Mouse (Mus musculus): ENCODE data around the gene Pde6b. TPM values are rescaled to one million over a fixed set of nuclear protein-coding genes. Genes with fewer than 3 reads are reported as not detected.

The Pde6b gene
- polyA plus RNA-seq, 1 experiment from 2014 or later: 0.23 TPM

- no peak overlapping the region for H3K4me3 ChIP-seq
- 63% methylated on average over 4 of the region's 4 CpGs for WGBS
- no peak overlapping the region for H3K27ac ChIP-seq (ENCODE audit: poor library complexity, severe bottlenecking)
- 0 out of 2 replicates have a peak, but pooled peaks cover 3% of the 10 kb centered on the region for H3K27me3 ChIP-seq (replicated peaks)
- no peak overlapping the region for H3K9ac ChIP-seq
- H3K36me3 ChIP-seq: no peaks in the 10 kb centered on the region
- ATAC-seq (ENCODE audit: insufficient number of reproducible peaks, low FRiP score): no peak
- no peak overlapping the region for H3K4me2 ChIP-seq
- no peaks in the 10 kb centered on the region for H3K4me1 ChIP-seq (replicated peaks)
- H3K9me3 ChIP-seq (replicated peaks): no peaks in the 10 kb centered on the region
Observed at GRCm38 (mm10) chr5:108403453-108403852, 15.3 kb downstream of the Pde6b start.

- 38% methylated on average over 1 of the region's 1 CpGs for WGBS
Observed at GRCm38 (mm10) chr5:108405460-108405859, 17.3 kb downstream of the Pde6b start.

GRCm38 (mm10) chr5:108406977-108407376 is 18.8 kb downstream of the Pde6b start:
- 0 out of 2 replicates have a peak, but pooled peaks cover 3% of the 10 kb centered on the region for H3K27me3 ChIP-seq (replicated peaks)
- no peak overlapping the region for H3K4me3 ChIP-seq
- H3K36me3 ChIP-seq: no peaks in the 10 kb centered on the region
- H3K9me3 ChIP-seq (replicated peaks): no peaks in the 10 kb centered on the region
- no peak for ATAC-seq (ENCODE audit: insufficient number of reproducible peaks, low FRiP score)
- no peaks in the 10 kb centered on the region for H3K4me1 ChIP-seq (replicated peaks)
- no peak overlapping the region for H3K27ac ChIP-seq (ENCODE audit: poor library complexity, severe bottlenecking)
- no peak overlapping the region for H3K4me2 ChIP-seq
- no peak overlapping the region for H3K9ac ChIP-seq
- 70% methylated on average over 2 of the region's 2 CpGs for WGBS

More at GRCm38 (mm10) chr5:108405460-108405859, 17.3 kb downstream of the Pde6b start:
- H3K9me3 ChIP-seq (replicated peaks): no peaks in the 10 kb centered on the region
- no peaks in the 10 kb centered on the region for H3K36me3 ChIP-seq
- H3K4me1 ChIP-seq (replicated peaks): no peaks in the 10 kb centered on the region
- ATAC-seq (ENCODE audit: insufficient number of reproducible peaks, low FRiP score): no peak
- H3K27me3 ChIP-seq (replicated peaks): 0 out of 2 replicates have a peak, but pooled peaks cover 3% of the 10 kb centered on the region
- no peak overlapping the region for H3K4me2 ChIP-seq
- H3K9ac ChIP-seq: no peak overlapping the region
- no peak overlapping the region for H3K4me3 ChIP-seq
- no peak overlapping the region for H3K27ac ChIP-seq (ENCODE audit: poor library complexity, severe bottlenecking)

- Histone ChIP-seq H3K9ac (no peak overlapping the region), H3K4me2 (no peak overlapping the region), H3K27me3 (replicated peaks) (no peaks in the 10 kb centered on the region), H3K4me1 (replicated peaks) (no peaks in the 10 kb centered on the region), H3K27ac (ENCODE audit: poor library complexity, severe bottlenecking) (no peak overlapping the region), H3K36me3 (no peaks in the 10 kb centered on the region), H3K4me3 (no peak overlapping the region), H3K9me3 (replicated peaks) (no peaks in the 10 kb centered on the region)
- 65% methylated on average over 2 of the region's 2 CpGs for WGBS
- ATAC-seq (ENCODE audit: insufficient number of reproducible peaks, low FRiP score): no peak
Observed at GRCm38 (mm10) chr5:108414711-108415110, 26.5 kb downstream of the Pde6b start.

GRCm38 (mm10) chr5:108422741-108423140 is 34.5 kb downstream of the Pde6b start:
- ATAC-seq (ENCODE audit: insufficient number of reproducible peaks, low FRiP score): no peak
- Histone ChIP-seq H3K4me3 (no peak overlapping the region), H3K27ac (ENCODE audit: poor library complexity, severe bottlenecking) (no peak overlapping the region), H3K4me2 (no peak overlapping the region), H3K4me1 (replicated peaks) (no peaks in the 10 kb centered on the region), H3K9me3 (replicated peaks) (no peaks in the 10 kb centered on the region), H3K9ac (no peak overlapping the region), H3K27me3 (replicated peaks) (0 out of 2 replicates have a peak, but pooled peaks cover 3% of the 10 kb centered on the region), H3K36me3 (no peaks in the 10 kb centered on the region)
- 78% methylated on average over 3 of the region's 3 CpGs for WGBS

GRCm38 (mm10) chr5:108423427-108423826 is 35.2 kb downstream of the Pde6b start:
- Histone ChIP-seq H3K9me3 (replicated peaks) (no peaks in the 10 kb centered on the region), H3K4me2 (no peak overlapping the region), H3K27ac (ENCODE audit: poor library complexity, severe bottlenecking) (no peak overlapping the region), H3K4me1 (replicated peaks) (no peaks in the 10 kb centered on the region), H3K27me3 (replicated peaks) (0 out of 2 replicates have a peak, but pooled peaks cover 3% of the 10 kb centered on the region), H3K9ac (no peak overlapping the region), H3K4me3 (no peak overlapping the region), H3K36me3 (no peaks in the 10 kb centered on the region)
- WGBS: 80% methylated on average over 2 of the region's 2 CpGs
- ATAC-seq (ENCODE audit: insufficient number of reproducible peaks, low FRiP score): no peak

GRCm38 (mm10) chr5:108427186-108427585 is 39.0 kb downstream of the Pde6b start:
- 0 out of 2 replicates have a peak, but pooled peaks have one; percentile 30 for ATAC-seq (ENCODE audit: insufficient number of reproducible peaks, low FRiP score)
- Histone ChIP-seq H3K36me3 (peaks cover 27% of the 10 kb centered on the region), H3K4me3 (no peak overlapping the region), H3K4me2 (no peak overlapping the region), H3K9ac (no peak overlapping the region), H3K27ac (ENCODE audit: poor library complexity, severe bottlenecking) (no peak overlapping the region), H3K4me1 (replicated peaks) (no peaks in the 10 kb centered on the region), H3K9me3 (replicated peaks) (no peaks in the 10 kb centered on the region), H3K27me3 (replicated peaks) (no peaks in the 10 kb centered on the region)
- WGBS: 25% methylated on average over 1 of the region's 1 CpGs

GRCm38 (mm10) chr5:108431196-108431595 is 43.0 kb downstream of the Pde6b start:
- WGBS: 78% methylated on average over 6 of the region's 6 CpGs
- no peaks in the 10 kb centered on the region for H3K9me3 ChIP-seq (replicated peaks)
- H3K27me3 ChIP-seq (replicated peaks): peaks cover 7% of the 10 kb centered on the region; the same call in 1 of the 2 replicates
- no peak for ATAC-seq (ENCODE audit: insufficient number of reproducible peaks, low FRiP score)
- H3K27ac ChIP-seq (ENCODE audit: poor library complexity, severe bottlenecking): no peak overlapping the region
- peaks cover 36% of the 10 kb centered on the region for H3K36me3 ChIP-seq
- peaks cover 15% of the 10 kb centered on the region for H3K4me1 ChIP-seq (replicated peaks)
- H3K9ac ChIP-seq: no peak overlapping the region
- no peak overlapping the region for H3K4me3 ChIP-seq
- H3K4me2 ChIP-seq: no peak overlapping the region

GRCm38 (mm10) chr5:108433804-108434587 is 45.8 kb downstream of the Pde6b start, which contains the start of gene Atp5k:
TSS of gene Atp5k (minus strand) at chr5:108434448.
- peak within 1 kb of the TSS; percentile 61; the same call in 1 of the 2 replicates for H3K27ac ChIP-seq (ENCODE audit: poor library complexity, severe bottlenecking)
- H3K9ac ChIP-seq: peak within 1 kb of the TSS; percentile 93

GRCm38 (mm10) chr5:108436101-108436500 is 47.9 kb downstream of the Pde6b start:
- Histone ChIP-seq H3K4me1 (replicated peaks) (peaks cover 15% of the 10 kb centered on the region), H3K9ac (no peak overlapping the region), H3K4me2 (no peak overlapping the region), H3K4me3 (no peak overlapping the region), H3K27ac (ENCODE audit: poor library complexity, severe bottlenecking) (no peak overlapping the region), H3K9me3 (replicated peaks) (no peaks in the 10 kb centered on the region), H3K27me3 (replicated peaks) (peaks cover 25% of the 10 kb centered on the region), H3K36me3 (peaks cover 17% of the 10 kb centered on the region)
- 70% methylated on average over 2 of the region's 2 CpGs for WGBS
- no peak for ATAC-seq (ENCODE audit: insufficient number of reproducible peaks, low FRiP score)

More at GRCm38 (mm10) chr5:108433804-108434587, 45.8 kb downstream of the Pde6b start, which contains the start of gene Atp5k:
- ATAC-seq (ENCODE audit: insufficient number of reproducible peaks, low FRiP score): peak; percentile 81
- peak within 1 kb of the TSS; percentile 76 for H3K4me2 ChIP-seq
- WGBS: under 1% methylated on average over 42 of the region's 42 CpGs
- H3K36me3 ChIP-seq: peaks cover 36% of the 10 kb centered on the region
- H3K4me3 ChIP-seq: peak within 1 kb of the TSS; percentile 89
- H3K9me3 ChIP-seq (replicated peaks): no peaks in the 10 kb centered on the region
- H3K27me3 ChIP-seq (replicated peaks): peaks cover 25% of the 10 kb centered on the region
- H3K4me1 ChIP-seq (replicated peaks): peaks cover 15% of the 10 kb centered on the region

- Histone ChIP-seq H3K27me3 (replicated peaks) (peaks cover 11% of the 10 kb centered on the region; the same call in 1 of the 2 replicates), H3K4me3 (no peak overlapping the region), H3K9ac (no peak overlapping the region), H3K9me3 (replicated peaks) (no peaks in the 10 kb centered on the region), H3K36me3 (no peaks in the 10 kb centered on the region), H3K27ac (ENCODE audit: poor library complexity, severe bottlenecking) (no peak overlapping the region), H3K4me2 (no peak overlapping the region), H3K4me1 (replicated peaks) (peaks cover 11% of the 10 kb centered on the region)
- ATAC-seq (ENCODE audit: insufficient number of reproducible peaks, low FRiP score): no peak
- WGBS: 71% methylated on average over 3 of the region's 3 CpGs
Observed at GRCm38 (mm10) chr5:108446973-108447372, 58.8 kb downstream of the Pde6b start.

Data from heart, embryonic 12.5 days (tissue).